Mouse (Mus musculus) hematopoietic stem cell, adult 5-6 weeks (primary cell): ENCODE data around the gene Atn1. TPM values are rescaled to one million over a fixed set of nuclear protein-coding genes. Genes with fewer than 3 reads are reported as not detected.

Experiments used
- ATAC-seq, 2 experiments: fragments of 125-278 bp in 1 of 2; replicated peaks in 1 of 2; 2 replicates each; pipeline ENCODE4 v1.8.0; 2016 to 2017; ENCODE audit warnings: inconsistent platforms in 2 of 2, mild to moderate bottlenecking in 2 of 2, moderate number of reproducible peaks in 2 of 2, low read depth in 1 of 2, moderate TSS enrichment in 1 of 2; ENCODE audit not compliant: low FRiP score in 2 of 2, poor library complexity in 2 of 2, severe bottlenecking in 2 of 2, insufficient read depth in 1 of 2, low TSS enrichment in 1 of 2
- total RNA-seq: library from RNA; stranded (forward); fragments of 172-1452, 232-1000 nt; gene quantifications from 2 replicates; pipeline ENCODE4 v1.2.3, GENCODE M21; 2017

Atn1 gene
- total RNA-seq, 1 experiment from 2014 or later, result 6.0 TPM

- ATAC-seq, result no peak
Measured at GRCm38 (mm10) chr6:124701338-124701737, 55.0 kb downstream of the Atn1 start.

DNA sequence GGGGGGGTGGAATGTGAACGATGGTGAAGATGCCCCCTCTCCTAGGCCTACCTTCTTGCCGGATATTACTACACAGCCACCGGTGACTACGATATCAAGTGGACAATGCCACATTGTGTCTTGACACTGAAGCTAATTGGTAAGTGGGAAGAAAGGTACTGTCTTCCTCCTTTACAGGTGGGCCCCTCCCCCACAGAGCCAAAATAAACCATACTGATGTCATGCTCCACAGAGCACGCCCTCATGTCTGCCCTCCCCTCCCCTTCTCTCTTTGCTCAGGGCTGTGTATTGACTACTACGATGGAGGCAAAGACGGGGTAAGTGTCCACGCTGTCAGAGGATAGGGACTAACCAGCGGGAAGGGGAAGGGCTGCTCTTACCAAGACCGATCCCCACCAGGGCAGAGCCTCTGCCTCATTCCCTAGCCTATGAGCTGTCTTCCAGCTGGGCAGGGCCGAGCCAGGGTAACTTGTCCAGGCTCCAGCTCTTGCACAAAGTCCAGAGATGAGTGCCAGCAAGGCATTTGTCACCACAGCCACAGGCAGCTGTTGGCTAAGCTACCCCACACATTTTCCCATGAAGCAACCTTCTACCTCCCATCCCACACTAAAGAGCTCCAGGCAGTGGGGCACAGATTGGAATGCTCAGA is 56.2 kb downstream of the Atn1 start:
- ATAC-seq, result no peak

- ATAC-seq, result no peak
Measured at GRCm38 (mm10) chr6:124699366-124699765, 57.0 kb downstream of the Atn1 start.

DNA sequence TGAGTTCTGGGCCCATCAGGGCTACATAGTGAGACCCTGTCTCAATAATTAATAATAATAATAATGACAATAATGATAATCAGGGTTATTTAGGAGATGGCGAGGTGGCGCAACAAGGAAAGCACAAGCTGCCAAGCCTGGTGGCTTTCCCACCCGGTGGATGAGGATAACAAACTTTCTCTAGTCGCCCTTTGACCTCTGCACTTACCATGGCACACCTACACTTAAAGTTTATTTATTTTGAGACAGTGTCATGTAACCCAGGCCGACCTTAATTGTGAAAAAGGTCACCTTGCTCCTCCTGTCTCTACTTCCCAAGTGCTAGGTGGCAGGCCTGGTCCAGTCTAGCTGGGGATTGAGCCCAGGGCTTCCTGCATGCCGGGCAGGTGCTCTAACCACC is 57.6 kb downstream of the Atn1 start:
- no peak for ATAC-seq

GRCm38 (mm10) chr6:124696441-124697150 is 59.7 kb downstream of the Atn1 start:
- no peak for ATAC-seq

DNA sequence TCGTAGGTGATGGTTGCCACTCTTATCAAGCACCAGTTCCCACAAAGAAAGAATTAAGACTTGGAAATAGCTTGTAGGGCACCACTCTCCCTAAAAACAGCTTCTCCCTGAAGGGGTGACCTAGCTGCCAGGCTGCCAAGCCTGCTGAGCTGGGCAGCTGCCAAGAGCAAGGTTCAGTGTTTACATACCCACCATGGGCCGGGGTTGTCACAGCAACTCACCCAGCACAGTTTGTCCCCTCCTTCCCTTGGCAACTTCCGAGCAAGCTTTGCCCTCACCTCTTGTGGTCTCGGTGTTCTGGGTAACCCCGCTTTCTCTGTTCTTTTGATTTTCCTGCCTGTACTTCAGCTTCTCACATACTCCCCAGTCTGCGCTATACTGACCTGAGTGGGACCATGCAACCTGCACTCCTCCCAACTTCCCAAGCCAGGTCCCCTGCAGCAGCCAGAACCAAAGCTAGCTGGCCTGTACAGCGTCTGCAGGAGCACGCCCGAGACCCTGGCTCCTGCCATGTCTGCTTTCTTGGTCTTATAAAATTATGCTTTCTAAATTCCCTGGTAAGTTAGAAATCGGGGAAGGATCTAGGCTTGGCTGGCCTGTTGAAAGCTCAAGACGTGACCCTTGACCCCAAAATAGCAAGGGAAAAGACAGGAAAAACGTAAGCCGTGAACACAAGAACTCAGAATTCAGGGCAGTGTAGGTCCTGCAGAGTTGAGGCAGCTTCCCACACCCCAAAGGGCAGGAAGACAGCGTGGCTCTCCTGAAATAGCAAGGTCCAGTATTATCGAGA is 62.0 kb downstream of the Atn1 start:
- ATAC-seq, result peak; percentile 95 to 97

- ATAC-seq, result peak in 1 of 2 experiments; percentile 6; a peak in 1 of 4 replicates
Measured at GRCm38 (mm10) chr6:124693243-124693981, 62.9 kb downstream of the Atn1 start.

Other genes with a start within 250 kb of the Atn1 start
- gene C1ra, start 244.1 kb downstream of the Atn1 start, total RNA-seq, result 11.0 and 13.7 TPM in 2 replicates
- not detected in 2 replicates for gene C1s1, start 214.2 kb downstream of the Atn1 start, total RNA-seq
- not detected in 2 replicates for gene C1rb, start 186.2 kb downstream of the Atn1 start, total RNA-seq
- gene C1s2, start 120.4 kb downstream of the Atn1 start, total RNA-seq, result not detected in 2 replicates
- gene Lpcat3, start 93.5 kb downstream of the Atn1 start, total RNA-seq, result 28.5 and 29.6 TPM in 2 replicates
- 160 and 203 TPM in 2 replicates for gene Emg1, start 44.3 kb downstream of the Atn1 start, total RNA-seq
- gene Phb2, start 44.2 kb downstream of the Atn1 start, total RNA-seq, result 252 and 265 TPM in 2 replicates
- gene Ptpn6, start 17.8 kb downstream of the Atn1 start, total RNA-seq, result 476 and 523 TPM in 2 replicates
- 189 and 215 TPM in 2 replicates for gene Grcc10, start 15.2 kb downstream of the Atn1 start, total RNA-seq
- not detected in 2 replicates for gene Gm45234, start 503 bp downstream of the Atn1 start, total RNA-seq
- 2.6 and 5.6 TPM in 2 replicates for gene Eno2, start 13.1 kb upstream of the Atn1 start, total RNA-seq
- 1.1 and 3.3 TPM in 2 replicates for gene Lrrc23, start 23.2 kb upstream of the Atn1 start, total RNA-seq
- gene Spsb2, start 52.1 kb upstream of the Atn1 start, total RNA-seq, result 5.3 and 11.0 TPM in 2 replicates
- 193 and 201 TPM in 2 replicates for gene Tpi1, start 57.8 kb upstream of the Atn1 start, total RNA-seq
- gene Usp5, start 73.0 kb upstream of the Atn1 start, total RNA-seq, result 55.3 and 78.1 TPM in 2 replicates
- 62.0 and 98.2 TPM in 2 replicates for gene Cdca3, start 73.0 kb upstream of the Atn1 start, total RNA-seq
- gene Gnb3, start 83.8 kb upstream of the Atn1 start, total RNA-seq, result not detected in 2 replicates
- gene P3h3, start 101.2 kb upstream of the Atn1 start, total RNA-seq, result 14.5 and 24.3 TPM in 2 replicates
- 0.15 TPM in 1 of 2 replicates, not detected in the other for gene Gpr162, start 107.5 kb upstream of the Atn1 start, total RNA-seq
- 5.8 and 10.0 TPM in 2 replicates for gene Cd4, start 131.7 kb upstream of the Atn1 start, total RNA-seq
- gene Lag3, start 155.2 kb upstream of the Atn1 start, total RNA-seq, result 3.8 and 9.1 TPM in 2 replicates
- 121 and 123 TPM in 2 replicates for gene Ptms, start 163.6 kb upstream of the Atn1 start, total RNA-seq
- gene Mlf2, start 174.9 kb upstream of the Atn1 start, total RNA-seq, result 54.2 and 67.4 TPM in 2 replicates
- gene Cops7a, start 209.0 kb upstream of the Atn1 start, total RNA-seq, result 41.6 and 51.1 TPM in 2 replicates
- not detected in 2 replicates for gene Pianp, start 240.2 kb upstream of the Atn1 start, total RNA-seq